Mouse (Mus musculus) spleen, postnatal 10 days (tissue): ENCODE results near the gene Paqr5.

Source experiments
- DNase-seq, 2 experiments: peaks; one replicate each; pipeline ENCODE4 v3.0.0; 2021 to 2022; ENCODE audit warnings: low spot score in 2 of 2

Paqr5 gene

DNA sequence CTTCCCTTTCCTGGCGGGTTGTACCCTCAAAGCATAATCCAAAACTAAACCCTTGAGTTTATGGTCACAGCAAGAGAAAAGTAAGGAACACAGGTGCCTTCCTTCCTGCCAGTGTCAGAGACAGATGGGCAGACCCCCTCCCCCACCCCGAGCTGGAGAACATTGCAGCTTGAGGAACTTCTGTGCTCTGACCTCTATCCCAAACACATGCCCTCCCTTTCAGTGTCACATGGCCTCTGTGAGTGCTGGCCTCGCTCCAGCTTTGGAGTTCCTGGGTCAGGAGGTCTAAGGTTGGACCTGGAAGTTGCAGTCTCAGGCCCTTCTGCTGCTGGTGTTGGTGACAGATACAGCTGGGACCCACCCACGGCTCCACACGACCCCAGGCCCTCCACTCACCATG lies 65.9 kb downstream of the Paqr5 start:
- no peak for DNase-seq

DNA sequence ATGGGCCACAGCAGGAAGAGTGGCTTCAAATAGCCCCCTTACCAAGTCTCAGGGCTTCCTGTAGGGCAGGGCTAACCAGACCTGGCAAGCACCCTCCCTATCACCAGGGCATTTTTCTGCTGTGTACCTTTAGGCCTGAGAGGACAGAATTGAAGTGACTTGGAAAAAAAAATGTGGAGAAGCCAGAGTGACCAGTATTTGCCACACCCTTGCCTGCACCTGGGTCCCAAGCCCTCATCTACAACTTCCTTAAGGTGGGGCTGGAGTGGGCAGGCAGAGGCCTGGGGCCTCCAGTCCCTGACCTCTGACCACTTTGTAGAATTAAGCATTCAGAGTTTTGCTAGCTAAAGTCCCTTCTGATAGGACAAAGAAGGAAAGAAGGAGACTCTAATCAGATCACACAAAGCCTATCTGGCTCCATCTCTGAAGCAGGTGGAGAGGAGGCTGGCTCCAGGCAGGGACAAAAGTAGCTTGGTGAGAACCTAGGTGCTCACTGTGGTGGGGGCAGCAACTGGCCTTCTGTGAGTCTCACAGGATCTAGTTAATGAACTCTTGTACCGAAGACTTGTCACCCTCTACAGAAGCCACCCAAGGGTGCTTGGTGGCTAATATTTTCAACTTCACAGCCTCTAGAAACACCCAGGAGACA lies 66.6 kb downstream of the Paqr5 start:
- DNase-seq, result no peak

DNA sequence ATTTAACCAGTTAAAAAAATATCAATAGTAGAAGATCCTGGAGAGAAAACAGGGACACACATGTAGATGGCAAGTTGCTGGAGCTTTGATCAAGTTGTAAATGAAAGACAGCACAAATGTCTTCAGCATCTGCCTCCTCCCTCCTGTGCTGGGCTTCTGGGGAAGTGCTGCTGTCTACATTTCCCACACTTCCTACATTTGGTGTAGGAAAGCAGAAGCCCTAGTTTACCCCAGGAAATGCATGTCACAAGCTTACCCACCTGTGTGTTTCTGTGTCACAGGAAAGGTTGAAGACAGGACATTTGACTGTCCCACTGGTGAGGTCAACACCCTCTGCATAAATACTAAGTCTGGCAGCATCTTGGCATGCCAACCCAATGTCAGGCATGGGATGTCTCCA lies 71.9 kb downstream of the Paqr5 start:
- DNase-seq, result no peak

DNA sequence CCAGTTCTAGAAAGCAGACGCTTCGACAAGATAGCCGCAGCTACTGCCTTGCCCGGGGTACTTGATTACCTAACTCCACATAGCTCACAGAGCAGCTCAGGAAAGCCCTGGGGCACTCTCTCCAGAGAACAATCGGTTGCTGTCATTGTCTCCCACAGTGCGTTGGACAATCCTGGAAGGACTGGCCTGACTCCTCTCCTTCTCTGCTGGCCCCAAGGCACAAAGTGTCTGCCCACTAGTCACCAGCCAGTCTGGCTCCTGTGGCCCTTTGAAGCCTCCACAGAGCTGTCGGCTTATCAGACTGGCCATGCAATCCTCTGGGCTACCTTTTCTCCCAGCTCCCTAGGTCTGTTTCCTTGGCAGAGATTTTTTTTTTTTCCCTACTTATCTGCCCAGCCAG lies 74.4 kb downstream of the Paqr5 start:
- no peak for DNase-seq

DNA sequence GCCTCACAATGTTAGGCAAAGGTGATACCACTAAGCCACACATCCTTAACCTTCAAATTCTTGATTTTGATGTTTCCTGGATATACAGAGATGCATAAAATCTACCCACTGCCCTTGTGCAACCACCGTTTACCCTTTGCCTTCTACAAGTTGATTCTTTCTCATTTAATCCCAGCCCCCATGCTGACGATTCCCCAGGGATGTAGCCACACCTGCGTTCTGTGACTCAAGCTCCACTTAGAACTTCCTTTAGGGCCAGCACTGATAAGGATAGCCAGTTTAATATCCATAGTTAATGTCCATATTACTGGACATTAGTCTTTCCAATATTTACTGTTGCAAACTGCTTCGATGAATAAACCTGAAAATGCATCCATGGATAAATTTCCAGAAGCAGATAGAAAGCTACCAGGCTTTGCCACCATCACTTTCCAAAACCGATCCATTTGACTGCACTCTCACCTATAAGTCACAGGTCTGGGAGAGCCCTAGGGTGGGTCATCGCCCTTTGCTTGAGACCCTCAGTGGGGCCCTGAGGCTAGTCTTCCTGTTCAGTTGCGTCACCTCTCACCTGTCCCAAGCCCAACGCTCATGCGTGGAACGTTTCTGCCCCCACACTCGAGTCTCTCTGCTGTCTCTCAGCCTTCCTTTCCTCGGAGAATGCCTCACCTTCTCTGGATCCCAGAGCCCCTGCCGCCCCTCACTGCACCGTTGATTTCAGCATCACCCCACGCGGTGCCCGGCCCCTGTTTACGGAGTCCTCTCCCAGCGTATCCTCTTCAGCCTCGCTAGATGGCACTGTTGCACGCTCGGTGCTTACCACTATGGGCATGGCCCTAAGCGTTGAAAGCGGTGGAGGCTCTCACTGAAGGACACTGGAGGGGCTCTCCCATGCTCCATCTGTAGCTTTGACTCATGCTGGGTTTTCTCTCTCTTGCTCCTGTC lies 79.0 kb downstream of the Paqr5 start:
- peak; percentile 72 to 87 for DNase-seq

DNA sequence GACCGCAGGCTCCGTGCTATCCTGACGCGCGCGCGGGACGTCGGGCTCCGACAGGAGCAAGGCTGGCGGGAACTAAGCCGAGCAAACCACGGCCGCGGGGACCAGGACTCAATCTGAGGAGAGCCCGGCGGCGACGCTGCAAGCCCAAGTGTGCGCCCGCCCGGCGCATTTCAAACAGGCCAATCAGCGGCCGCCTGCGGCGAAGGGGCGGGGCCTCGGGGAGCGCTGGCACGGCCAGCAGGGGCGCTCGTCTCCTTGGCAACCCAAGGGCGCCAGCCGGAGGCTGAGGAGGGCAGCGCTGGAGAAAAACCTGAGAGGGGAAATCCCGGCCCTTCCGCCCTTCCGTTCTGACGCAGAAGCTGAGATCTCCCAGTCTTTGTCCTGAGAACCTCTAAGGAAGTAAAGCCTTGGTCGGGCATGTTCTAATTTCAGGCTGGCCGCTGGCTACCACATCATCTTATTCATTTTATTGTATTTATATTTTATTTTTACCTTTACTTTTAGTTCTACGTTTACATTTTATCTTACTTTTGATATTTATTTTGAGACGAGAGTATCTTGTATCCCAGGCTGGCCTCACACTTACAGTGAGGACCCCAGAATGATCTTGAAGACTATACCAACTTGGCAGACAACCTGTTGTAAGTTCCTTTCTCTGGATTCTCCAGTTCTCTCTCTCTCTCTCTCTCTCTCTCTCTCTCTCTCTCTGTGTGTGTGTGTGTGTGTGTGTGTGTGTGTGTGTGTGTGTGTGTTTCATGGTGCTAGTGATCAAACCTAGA lies 79.8 kb downstream of the Paqr5 start, which contains the start of gene Kif23:
Gene Kif23 (minus strand): TSS at position 152 of the 779 bp plus-strand sequence.
- DNase-seq, result peak; percentile 98 to 99

DNA sequence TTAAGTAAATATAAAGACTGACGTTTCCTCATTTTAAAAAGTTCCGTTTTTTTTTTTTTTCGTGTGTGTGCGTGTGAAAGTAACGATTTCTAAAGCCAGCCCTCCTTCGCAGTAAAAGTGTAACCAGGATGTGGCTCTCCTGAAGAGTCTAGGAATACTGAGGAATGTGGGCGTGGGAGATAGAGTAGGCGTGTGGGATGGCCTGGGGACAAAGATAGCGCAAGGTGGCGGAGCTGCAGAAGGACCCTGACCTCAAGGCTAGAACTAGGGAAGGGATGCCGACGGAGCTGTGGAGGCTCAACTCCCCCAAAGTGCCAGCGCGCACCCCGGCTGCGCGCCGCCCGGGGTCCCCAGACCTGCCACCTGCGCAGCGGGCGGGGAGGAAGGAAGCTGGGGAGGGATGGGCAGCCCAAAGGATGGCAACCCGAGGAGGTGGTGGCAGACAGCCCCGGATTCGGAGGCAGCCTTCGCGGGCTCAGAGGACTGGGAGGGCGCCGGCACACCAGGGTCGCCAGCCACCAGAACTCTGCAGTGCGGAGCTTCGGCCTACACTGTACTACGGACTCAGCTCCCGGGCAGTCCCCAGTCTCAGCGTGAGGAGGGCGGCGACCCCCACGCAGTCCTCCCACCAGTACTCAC lies 80.6 kb downstream of the Paqr5 start:
- peak; percentile 62 to 74 for DNase-seq

DNA sequence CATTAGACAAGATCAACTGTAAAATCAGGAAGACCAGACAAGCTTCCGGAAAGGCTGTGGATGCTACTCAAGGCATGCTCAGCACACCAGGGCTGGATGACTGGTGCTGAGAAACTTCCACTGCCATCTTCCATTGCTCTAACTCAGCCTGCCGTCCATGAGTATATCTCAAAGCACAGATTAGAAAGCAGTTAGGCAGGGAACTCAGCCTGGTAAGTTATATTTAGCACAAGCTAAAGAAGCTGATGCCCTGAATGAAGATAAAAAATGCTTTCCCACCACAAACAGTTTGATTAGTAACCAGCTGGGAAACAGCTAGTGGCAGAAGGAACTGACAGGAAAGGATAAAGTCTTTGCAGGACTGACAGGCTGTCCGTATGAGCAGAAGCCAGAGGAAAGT lies 85.6 kb downstream of the Paqr5 start:
- DNase-seq, result no peak

DNA sequence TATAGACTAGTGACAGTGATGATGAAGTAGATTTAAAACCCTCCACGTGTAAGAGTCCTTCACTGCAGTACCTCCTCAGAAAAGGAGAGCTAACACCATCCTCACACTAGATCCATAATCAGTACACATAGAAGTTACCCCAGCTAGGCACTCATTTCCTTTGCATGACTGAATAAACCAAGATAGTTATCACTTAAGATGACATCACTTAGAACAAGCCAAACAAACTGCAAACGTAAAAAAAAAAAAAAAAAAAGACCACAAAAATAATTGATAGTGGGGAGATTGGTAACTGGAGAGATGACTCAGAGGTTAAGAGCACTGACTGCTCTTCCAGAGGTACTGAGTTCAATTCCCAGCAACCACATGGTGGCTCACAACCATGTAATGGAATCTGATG lies 93.3 kb downstream of the Paqr5 start:
- DNase-seq, result no peak

DNA sequence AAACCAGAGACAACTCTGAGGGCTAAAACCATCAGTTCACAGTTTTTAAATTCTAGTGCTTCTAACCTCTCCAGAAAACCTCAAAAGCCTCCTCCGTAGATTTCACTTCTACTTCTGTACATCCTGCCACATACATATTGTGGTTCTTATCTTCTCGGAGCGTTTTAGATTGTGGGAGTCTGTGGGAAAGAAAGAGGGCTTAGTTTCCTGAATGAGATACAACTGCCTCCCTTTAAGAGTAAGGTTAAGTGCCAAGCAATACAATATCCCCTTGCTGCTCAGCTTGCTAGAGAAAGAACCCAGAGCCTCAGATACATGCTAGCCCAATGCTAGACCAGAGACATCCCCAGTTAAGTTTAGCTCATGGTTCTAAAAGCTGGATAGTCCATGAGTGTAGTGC lies 94.6 kb downstream of the Paqr5 start:
- DNase-seq, result no peak

DNA sequence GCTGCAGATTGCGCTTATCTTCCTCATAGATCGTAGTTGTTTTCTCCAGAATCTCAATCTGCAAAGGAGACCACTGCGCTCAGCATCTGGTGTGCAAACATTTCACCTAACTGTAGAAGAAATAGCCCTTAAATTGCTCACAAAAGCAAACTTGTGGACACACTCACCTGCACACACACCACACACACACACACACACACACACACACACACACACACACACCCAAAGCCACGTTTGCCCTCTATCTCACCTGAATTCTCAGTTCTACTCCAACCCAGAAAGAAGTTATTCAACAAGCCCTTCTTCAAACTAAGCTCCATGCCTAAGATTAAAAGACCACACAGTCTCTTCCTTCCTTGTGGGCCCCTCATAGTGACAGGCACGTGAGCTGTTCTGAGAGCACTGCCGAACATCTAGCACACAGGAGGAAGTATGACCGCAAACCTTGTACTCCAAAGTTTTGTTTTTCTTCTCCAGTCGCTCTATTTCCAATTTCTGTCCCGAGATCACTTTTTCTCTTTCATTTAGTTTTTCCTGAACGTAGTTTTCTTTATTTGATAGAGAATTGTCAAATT lies 101.5 kb downstream of the Paqr5 start:
- no peak for DNase-seq

DNA sequence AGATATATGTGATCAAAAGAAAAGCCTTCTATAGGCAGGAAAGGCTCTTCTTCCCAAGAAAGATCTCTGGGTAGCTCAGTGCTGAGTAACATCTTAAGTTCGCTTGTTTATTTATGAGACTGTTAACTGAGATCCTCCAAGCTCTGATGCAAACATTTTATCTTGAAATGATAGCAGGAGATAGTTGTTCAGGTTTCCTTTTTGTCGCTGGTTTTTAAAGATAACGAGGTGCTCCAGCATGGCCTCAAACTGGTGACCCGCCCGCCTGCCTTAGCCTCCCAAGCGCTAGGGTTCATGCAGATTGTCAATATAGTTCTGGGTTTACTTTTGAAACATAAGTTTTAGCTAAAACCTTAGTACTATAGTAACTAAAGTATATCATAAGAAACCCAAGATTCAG lies 106.3 kb downstream of the Paqr5 start:
- DNase-seq, result no peak

DNA sequence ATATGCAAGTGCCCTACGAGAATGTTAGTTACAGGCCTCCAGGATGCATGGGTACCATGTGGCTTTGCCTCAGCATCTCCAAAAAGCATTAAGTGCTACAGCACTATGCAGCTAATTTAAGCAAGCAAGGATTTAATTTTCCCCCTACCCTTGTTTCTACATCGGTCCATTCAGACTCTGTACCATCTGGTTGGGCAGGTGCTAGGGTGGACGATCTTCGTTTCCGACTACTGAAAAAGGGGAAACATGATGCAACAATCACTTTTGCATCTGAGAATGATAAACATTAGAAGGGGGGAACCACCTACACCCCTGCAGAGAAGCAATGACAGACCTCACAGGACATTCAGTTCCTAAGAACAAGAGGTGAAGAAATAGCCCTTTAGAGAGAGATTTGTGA lies 107.2 kb downstream of the Paqr5 start:
- DNase-seq, result no peak

DNA sequence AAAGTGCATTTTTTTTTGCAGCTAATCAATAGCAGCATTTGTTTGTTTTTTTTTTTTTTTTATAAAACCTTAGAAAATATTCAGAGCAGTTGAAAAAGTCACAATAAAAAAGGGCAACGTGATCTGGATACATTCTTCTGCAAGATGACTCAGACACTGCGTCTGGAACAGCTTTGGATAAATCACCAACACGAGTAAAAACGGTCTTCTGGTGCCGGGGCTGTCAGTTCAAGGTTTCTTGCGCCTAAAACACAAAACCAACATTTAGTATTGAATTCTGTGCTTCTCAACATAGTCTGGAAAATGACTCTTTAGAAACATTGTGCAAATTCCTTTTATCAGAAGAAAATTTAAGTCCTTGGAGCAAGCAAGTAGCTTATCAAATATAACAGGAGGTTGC lies 109.2 kb downstream of the Paqr5 start:
- DNase-seq, result no peak

DNA sequence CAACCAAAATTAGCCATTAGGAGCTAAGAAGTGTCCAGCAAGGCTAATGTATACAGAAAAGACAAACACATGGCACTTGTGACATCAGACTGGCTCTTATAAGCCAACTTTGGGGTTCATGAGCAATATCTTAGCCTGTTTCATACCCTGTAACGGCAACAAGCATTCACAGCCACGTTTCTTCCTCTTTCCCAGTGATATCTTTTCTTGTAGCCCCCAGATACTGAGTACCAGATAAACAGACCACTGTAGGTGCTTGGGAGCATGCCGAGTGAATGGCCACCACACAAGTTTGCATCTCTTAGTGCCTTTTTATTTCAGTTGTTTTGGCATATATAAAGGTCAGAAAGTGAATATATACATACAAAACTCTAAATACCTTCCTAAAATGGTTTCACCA lies 109.7 kb downstream of the Paqr5 start:
- no peak for DNase-seq

DNA sequence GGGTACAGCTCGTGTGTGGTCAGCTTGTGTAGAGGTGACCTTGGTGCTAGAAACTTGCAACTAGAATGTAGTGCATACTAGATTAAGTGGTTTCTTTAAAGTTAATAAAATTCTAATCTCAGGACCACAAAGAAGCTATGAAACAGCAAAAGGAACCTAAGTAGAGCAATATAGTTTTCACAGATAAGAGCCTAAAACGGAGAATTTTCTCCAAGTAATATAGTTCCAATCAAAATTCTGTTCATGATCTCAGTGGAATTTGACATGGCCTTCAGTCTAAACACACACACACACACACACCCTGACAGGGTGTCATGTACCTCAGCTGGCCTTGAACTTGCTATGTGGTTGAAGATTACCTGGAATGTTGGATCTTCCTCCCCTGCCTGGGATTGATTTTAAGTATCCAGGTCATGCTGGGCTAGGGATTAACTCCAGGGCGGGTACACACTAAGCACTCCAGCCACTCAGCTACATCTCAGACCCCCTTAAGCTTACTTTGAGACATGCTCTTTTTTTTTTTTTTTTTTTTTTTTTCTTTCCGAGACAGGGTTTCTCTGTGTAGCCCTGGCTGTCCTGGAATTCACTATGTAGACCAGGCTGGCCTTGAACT lies 111.2 kb downstream of the Paqr5 start:
- no peak for DNase-seq

DNA sequence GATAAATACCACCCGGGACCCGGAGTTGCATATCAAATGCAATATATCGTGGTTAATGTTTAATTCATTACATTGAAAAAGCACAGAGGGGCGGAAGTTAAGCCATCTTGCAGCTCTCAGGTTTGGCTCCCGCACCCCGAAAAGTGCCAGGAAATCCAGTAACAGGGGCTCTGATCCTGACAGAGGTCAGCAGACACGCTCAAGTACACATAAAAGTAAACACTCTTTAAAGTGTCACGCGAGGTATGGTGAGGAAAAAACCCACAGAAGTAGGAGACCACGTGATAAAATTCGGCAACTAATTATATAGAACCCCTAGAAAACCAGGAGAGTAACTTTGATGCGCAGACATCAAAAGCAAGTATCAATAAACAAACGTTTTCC lies 111.7 kb downstream of the Paqr5 start:
- DNase-seq, result no peak

DNA sequence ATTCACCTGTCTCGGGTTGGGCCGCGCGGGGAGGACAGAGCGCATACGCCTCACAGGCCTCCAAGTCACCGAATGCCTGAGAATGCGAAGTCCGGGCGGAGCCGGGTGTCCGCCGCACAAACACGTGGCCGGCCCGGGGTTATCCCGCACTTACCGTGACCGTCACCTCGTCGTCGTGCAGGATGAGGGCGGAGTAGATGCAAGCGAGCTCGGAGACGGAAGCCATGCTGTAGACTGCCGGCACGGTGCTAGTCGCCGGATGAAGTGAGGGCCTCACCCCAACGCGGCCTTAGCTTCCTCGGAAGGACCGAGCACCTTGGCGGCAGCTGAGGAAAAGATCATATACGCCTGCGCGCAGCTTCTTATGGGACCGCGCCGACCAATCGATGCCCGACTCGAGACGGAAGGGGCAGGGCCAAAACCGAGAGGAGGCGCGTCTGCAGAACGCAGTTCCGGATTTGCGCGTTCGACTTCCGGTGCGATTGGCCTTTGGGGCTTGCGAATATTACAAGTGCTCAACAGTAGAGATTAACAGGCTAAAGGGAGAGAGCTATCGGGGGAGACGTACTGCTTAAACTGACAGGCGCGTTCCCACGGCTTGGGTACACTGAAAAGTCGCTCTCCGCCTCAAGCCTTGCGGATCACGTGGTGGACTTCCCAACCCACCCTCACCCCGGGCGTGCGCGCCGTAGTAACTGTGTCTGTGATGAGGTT lies 112.3 kb downstream of the Paqr5 start, which contains the start of gene Rplp1:
Gene Rplp1 (minus strand): TSS at position 340 of the 714 bp plus-strand sequence.
- peak; percentile 93 to 96 for DNase-seq

DNA sequence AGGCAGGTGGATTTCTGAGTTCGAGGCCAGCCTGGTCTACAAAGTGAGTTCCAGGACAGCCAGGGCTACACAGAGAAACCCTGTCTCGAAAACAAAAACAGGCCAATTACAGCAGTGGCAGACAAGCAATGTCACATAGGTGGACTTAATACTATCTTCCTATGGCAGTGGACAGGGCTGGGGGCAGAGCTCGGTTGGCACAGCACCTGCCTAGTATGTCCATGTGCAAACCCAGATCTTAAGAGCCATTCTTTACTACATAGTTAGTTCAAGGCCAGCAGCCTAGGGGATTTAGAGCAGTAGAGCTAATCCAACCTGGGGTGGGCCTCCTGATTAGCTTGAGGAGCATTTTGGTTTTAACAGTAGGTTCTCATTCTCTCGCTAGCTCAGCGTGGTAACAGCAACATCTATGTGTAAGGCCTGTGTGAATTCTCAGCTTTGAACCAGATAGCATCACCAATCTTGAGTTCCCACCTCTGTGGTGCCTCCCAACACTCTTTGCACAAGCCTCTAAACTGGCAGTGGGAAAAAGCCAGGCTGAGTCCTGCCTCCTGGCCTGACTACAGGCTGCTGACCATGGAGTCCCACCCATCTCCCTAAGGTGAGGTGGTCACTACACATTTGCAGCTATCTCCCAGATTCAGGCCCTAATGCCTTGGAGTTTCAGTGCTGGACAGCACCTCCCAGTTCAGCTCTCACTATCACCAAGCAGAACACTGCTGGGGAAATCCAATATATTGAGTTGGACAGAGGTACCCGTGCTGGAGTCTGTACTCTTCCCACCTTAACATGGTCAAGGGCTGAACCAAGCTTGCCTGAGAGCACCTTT lies 115.1 kb downstream of the Paqr5 start:
- no peak for DNase-seq
